Mouse (Mus musculus): ENCODE data around the gene Zmynd8.

GRCm38 (mm10) chr2:165825261-165825900, 73.4 kb downstream of the Zmynd8 start:
- TF ChIP-seq POLR2A (IDR thresholded peaks at IDR 0.05; ENCODE audit: control insufficient read depth, low read depth, low read length) (no peak), CTCF (IDR thresholded peaks at IDR 0.05; ENCODE audit: control insufficient read depth, insufficient read depth, insufficient replicate concordance, low read depth, low read length) (no peak)
